Mouse (Mus musculus): ENCODE measurements around the gene Mcrs1. TPM values are rescaled to one million over a fixed set of nuclear protein-coding genes. Genes with fewer than 3 reads are reported as not detected.

The Mcrs1 gene
- polyA plus RNA-seq (2012; ENCODE audit: insufficient read depth, insufficient read length, missing spikeins): 23.3 and 30.6 TPM in 2 replicates

- no peaks in the 10 kb centered on the region for H3K4me1 ChIP-seq (ENCODE audit: control insufficient read depth, insufficient read depth, insufficient read length, low read length)
- peak within 1 kb of the TSS; percentile 84 for H3K4me3 ChIP-seq (ENCODE audit: insufficient read depth, low read depth, low read length)
- H3K27ac ChIP-seq (replicated peaks; ENCODE audit: low read depth, low read length): peak within 1 kb of the TSS; percentile 97
Measured at GRCm38 (mm10) chr15:99251626-99252380, at the start of gene Mcrs1. Gene Mcrs1, minus strand, starts transcription at chr15:99251961.

- Histone ChIP-seq H3K4me3 (ENCODE audit: insufficient read depth, low read depth, low read length) (peak overlapping the region; percentile 82; the same call in 1 of the 2 replicates), H3K4me1 (ENCODE audit: control insufficient read depth, insufficient read depth, insufficient read length, low read length) (no peaks in the 10 kb centered on the region), H3K27ac (replicated peaks; ENCODE audit: low read depth, low read length) (no peak overlapping the region)
Measured at GRCm38 (mm10) chr15:99296213-99296612, 44.5 kb upstream of the Mcrs1 start.

DNA sequence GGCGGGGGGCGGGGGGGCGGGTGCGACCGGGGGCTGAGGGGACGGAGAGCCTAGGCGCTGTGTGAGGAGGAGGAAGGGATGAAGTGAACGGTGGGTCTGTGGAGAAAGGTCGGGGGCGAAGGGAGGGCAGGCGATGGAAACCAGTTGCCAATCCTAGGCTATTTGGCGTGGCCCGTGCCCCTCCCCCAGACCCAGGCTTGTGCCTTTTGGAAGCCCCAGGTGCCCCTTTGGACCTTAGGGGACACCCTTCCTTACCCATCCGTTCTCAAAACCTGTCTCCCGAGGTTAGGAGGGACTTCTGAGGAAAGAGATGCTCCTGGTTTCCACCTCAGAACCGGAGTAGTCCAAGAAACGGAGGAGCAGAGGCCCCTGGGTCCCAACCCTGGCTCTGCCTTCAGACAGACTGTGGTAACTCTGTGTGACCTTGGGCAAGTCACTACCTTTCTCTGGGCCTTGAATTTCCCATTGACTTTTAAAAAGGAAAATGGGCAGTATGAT, 43.8 kb upstream of the Mcrs1 start, which contains the start of gene Fam186b:
Gene Fam186b (minus strand): TSS at position 405 of the 498 bp plus-strand sequence.
- no peaks in the 10 kb centered on the region for H3K4me1 ChIP-seq (ENCODE audit: control insufficient read depth, insufficient read depth, insufficient read length, low read length)
- H3K27ac ChIP-seq (replicated peaks; ENCODE audit: low read depth, low read length): peak within 1 kb of the TSS; percentile 23
- H3K4me3 ChIP-seq (ENCODE audit: insufficient read depth, low read depth, low read length): peak within 1 kb of the TSS; percentile 82

- no peaks in the 10 kb centered on the region for H3K4me1 ChIP-seq (ENCODE audit: control insufficient read depth, insufficient read depth, insufficient read length, low read length)
- peak within 1 kb of the TSS; percentile 82 for H3K4me3 ChIP-seq (ENCODE audit: insufficient read depth, low read depth, low read length)
- H3K27ac ChIP-seq (replicated peaks; ENCODE audit: low read depth, low read length): peak within 1 kb of the TSS; percentile 23
Measured at GRCm38 (mm10) chr15:99294813-99295374, 43.1 kb upstream of the Mcrs1 start, which contains the start of gene Prpf40b. Gene Prpf40b, plus strand, starts transcription at chr15:99295087.

- no peak overlapping the region for H3K27ac ChIP-seq (replicated peaks; ENCODE audit: low read depth, low read length)
Measured at GRCm38 (mm10) chr15:99294287-99294686, 42.5 kb upstream of the Mcrs1 start.

GRCm38 (mm10) chr15:99290586-99290985, 38.8 kb upstream of the Mcrs1 start:
- Histone ChIP-seq H3K27ac (replicated peaks; ENCODE audit: low read depth, low read length) (no peak overlapping the region), H3K4me3 (ENCODE audit: insufficient read depth, low read depth, low read length) (no peak overlapping the region), H3K4me1 (ENCODE audit: control insufficient read depth, insufficient read depth, insufficient read length, low read length) (no peaks in the 10 kb centered on the region)

More at GRCm38 (mm10) chr15:99294287-99294686, 42.5 kb upstream of the Mcrs1 start:
- H3K4me1 ChIP-seq (ENCODE audit: control insufficient read depth, insufficient read depth, insufficient read length, low read length): no peaks in the 10 kb centered on the region
- H3K4me3 ChIP-seq (ENCODE audit: insufficient read depth, low read depth, low read length): peak overlapping the region; percentile 82

DNA sequence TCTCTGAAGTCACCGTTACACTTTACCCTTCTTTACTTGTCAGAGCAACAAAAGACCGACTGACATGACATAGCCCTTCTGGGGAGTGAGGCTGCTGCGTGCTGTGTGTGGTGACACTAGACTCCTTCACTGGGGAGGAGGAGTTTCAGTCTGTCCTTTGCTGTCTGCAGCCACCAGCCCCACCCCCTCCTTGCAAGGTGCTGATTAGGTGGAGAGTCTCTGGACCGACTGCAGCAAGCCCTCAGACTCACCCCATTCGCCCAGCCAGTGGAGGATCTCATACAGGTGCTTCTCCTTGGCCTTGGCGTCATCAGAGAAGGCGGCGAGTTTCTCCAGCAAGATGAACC, 33.4 kb upstream of the Mcrs1 start:
- Histone ChIP-seq H3K27ac (replicated peaks; ENCODE audit: low read depth, low read length) (no peak overlapping the region), H3K4me3 (ENCODE audit: insufficient read depth, low read depth, low read length) (no peak overlapping the region), H3K4me1 (ENCODE audit: control insufficient read depth, insufficient read depth, insufficient read length, low read length) (no peaks in the 10 kb centered on the region)

- H3K4me3 ChIP-seq (ENCODE audit: insufficient read depth, low read depth, low read length): no peak overlapping the region
- no peak overlapping the region for H3K27ac ChIP-seq (replicated peaks; ENCODE audit: low read depth, low read length)
- no peaks in the 10 kb centered on the region for H3K4me1 ChIP-seq (ENCODE audit: control insufficient read depth, insufficient read depth, insufficient read length, low read length)
Measured at GRCm38 (mm10) chr15:99284527-99285188, 32.9 kb upstream of the Mcrs1 start.

DNA sequence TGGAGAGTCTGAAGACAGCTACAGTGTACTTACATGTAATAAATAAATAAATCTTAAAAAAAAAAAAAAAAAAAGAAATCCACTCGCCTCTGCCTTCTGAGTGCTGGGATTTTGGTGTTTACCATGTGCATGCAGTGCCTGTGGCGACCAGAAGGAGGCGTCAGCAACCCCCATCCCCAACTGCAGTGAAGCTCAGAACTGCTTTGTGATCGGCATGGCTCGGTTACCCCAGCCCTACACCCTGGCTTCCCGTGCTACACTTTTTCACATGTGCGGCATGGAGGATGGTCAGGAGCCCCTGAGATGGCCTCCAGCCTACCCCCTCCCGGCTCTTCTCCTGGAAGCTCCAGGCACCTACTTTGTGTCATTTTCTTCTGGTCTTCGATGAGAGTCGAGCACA, 31.7 kb upstream of the Mcrs1 start:
- no peak overlapping the region for H3K4me3 ChIP-seq (ENCODE audit: insufficient read depth, low read depth, low read length)
- H3K4me1 ChIP-seq (ENCODE audit: control insufficient read depth, insufficient read depth, insufficient read length, low read length): no peaks in the 10 kb centered on the region
- no peak overlapping the region for H3K27ac ChIP-seq (replicated peaks; ENCODE audit: low read depth, low read length)

DNA sequence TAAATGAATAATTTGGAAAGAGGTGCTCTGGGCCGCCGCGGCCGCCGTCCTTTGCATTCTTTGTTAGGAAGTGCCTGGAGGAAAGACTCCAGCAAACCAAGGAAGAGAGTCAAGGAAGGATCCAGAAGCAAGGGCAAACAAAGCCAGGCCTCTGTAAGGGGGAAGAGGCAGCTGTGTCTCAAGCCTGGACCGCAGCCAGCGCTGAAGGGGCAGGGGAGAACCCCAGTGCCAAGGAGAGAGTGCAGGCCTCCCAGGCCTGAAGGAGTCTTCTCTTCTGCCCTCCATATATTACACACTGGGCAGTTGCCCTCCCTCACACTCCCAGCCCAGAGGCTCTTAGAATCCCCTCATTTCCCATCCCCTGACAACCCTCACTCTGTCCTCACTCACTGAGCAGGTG, 26.5 kb upstream of the Mcrs1 start:
- H3K4me3 ChIP-seq (ENCODE audit: insufficient read depth, low read depth, low read length): no peak overlapping the region
- H3K27ac ChIP-seq (replicated peaks; ENCODE audit: low read depth, low read length): no peak overlapping the region
- H3K4me1 ChIP-seq (ENCODE audit: control insufficient read depth, insufficient read depth, insufficient read length, low read length): no peaks in the 10 kb centered on the region

GRCm38 (mm10) chr15:99276095-99276494, 24.3 kb upstream of the Mcrs1 start:
- no peak overlapping the region for H3K4me3 ChIP-seq (ENCODE audit: insufficient read depth, low read depth, low read length)
- H3K4me1 ChIP-seq (ENCODE audit: control insufficient read depth, insufficient read depth, insufficient read length, low read length): no peaks in the 10 kb centered on the region
- H3K27ac ChIP-seq (replicated peaks; ENCODE audit: low read depth, low read length): no peak overlapping the region

- Histone ChIP-seq H3K27ac (replicated peaks; ENCODE audit: low read depth, low read length) (no peak overlapping the region), H3K4me1 (ENCODE audit: control insufficient read depth, insufficient read depth, insufficient read length, low read length) (no peaks in the 10 kb centered on the region), H3K4me3 (ENCODE audit: insufficient read depth, low read depth, low read length) (no peak overlapping the region)
Measured at GRCm38 (mm10) chr15:99265679-99266078, 13.9 kb upstream of the Mcrs1 start.

- Histone ChIP-seq H3K27ac (replicated peaks; ENCODE audit: low read depth, low read length) (no peak overlapping the region), H3K4me3 (ENCODE audit: insufficient read depth, low read depth, low read length) (no peak overlapping the region), H3K4me1 (ENCODE audit: control insufficient read depth, insufficient read depth, insufficient read length, low read length) (peaks cover 3% of the 10 kb centered on the region; the same call in 1 of the 2 replicates)
Measured at GRCm38 (mm10) chr15:99264363-99264762, 12.6 kb upstream of the Mcrs1 start.

DNA sequence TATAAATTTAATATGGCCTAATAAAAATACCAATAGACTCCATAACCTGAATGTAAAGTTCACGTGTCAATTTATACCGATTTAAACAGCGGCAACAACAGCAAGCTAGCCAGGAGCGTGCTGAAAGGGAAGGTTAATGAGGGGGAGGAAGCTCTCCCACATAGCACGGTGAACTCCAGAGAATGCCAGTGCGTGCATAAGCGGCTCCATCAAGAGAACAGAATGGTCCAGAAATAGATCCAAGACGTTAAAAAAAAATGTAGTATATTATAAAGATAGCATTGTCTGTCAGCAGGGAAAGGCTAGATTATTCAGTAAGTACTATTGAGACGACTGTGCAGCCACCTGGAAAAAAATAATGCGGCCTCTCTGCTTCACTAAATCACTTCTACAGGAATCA, 10.9 kb upstream of the Mcrs1 start:
- Histone ChIP-seq H3K27ac (replicated peaks; ENCODE audit: low read depth, low read length) (no peak overlapping the region), H3K4me1 (ENCODE audit: control insufficient read depth, insufficient read depth, insufficient read length, low read length) (peaks cover 3% of the 10 kb centered on the region; the same call in 1 of the 2 replicates), H3K4me3 (ENCODE audit: insufficient read depth, low read depth, low read length) (no peak overlapping the region)

DNA sequence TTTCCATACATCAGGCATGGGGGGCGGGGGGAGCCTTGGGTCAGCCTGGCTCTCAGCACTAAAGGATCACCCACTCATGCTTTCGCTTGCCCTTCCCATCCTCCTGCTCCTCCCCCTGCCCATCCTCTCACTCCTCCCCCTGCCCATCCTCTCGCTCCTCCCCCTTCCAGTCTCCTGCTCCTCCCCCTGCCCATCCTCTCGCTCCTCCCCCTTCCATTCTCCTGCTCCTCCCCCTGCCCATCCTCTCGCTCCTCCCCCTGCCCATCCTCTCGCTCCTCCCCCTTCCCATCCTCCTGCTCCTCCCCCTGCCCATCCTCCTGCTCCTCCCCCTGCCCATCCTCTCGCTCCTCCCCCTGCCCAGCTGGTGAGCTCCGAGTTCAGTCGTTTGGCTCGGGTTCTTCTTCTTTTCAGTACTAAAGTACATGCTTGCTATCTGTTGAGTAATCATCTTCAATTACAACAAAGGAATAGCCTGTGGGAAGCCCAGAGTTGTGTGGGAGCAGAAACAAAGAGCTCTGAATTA, 8.0 kb upstream of the Mcrs1 start:
- Histone ChIP-seq H3K27ac (replicated peaks; ENCODE audit: low read depth, low read length) (no peak overlapping the region), H3K4me1 (ENCODE audit: control insufficient read depth, insufficient read depth, insufficient read length, low read length) (peaks cover 3% of the 10 kb centered on the region; the same call in 1 of the 2 replicates), H3K4me3 (ENCODE audit: insufficient read depth, low read depth, low read length) (peak overlapping the region; percentile 47)
